Mouse (Mus musculus): ENCODE measurements around the gene Ang.

The Ang gene

DNA sequence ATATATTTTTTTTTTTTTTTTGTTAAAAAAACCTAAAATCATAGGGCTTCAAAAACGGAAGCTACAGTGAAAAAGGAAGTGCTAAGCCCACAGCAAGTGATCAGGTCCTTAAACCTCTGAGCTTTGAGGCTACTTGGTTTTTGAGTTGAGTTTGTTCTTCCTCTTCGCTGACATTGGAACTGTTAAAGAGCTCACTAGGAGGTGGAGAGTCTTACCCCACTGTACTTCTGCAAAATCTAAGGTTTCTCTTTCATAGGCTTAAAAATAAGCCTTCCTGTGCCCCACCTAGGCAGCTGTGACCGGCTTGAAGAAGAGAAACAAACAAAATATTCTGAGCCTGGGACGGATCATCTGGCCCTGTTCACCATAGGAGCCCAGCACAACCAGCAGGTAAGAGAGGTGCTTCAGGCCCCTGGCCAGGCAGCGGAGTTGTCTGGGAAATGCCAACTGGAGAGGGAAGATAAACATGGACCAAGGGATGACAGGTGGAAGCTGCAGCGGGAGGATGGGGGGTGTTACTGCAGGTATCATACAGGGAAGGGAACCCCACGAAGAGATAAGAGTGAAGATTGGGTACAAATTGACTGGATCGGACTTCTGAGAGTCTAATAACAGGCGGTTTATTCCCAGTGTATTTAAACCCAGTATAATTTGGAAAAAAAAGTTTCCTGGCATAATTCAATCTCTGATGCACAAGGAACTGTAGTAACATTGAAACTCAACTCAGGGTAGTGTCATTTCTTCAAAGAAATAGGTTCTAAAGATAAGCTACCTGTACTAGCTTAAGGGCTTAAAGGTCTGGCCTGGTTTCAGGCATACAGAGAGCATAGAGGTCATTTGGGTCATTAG lies 38.0 kb downstream of the Ang start:
- peak in 1 of 2 experiments; percentile 40 for DNase-seq (ENCODE audit: low spot score in 2 of 2)

DNA sequence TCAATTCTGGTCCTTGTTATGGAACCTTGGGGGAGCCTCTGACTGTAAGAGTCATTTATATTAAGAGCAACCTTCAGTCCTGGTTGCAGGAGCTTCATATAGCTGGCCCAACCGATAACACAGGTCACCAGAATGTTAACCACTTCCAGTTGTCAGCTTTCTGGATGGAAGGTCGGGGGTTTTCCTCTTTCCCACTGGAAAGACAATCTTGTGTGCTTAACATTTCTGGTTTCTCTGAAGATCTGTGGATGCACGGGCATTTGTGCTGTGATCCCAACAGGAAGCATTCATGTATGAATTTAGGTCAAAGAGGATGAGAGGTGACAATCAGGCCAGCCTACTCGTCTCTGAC lies 38.6 kb downstream of the Ang start:
- no peak for DNase-seq (ENCODE audit: low spot score in 2 of 2)

DNA sequence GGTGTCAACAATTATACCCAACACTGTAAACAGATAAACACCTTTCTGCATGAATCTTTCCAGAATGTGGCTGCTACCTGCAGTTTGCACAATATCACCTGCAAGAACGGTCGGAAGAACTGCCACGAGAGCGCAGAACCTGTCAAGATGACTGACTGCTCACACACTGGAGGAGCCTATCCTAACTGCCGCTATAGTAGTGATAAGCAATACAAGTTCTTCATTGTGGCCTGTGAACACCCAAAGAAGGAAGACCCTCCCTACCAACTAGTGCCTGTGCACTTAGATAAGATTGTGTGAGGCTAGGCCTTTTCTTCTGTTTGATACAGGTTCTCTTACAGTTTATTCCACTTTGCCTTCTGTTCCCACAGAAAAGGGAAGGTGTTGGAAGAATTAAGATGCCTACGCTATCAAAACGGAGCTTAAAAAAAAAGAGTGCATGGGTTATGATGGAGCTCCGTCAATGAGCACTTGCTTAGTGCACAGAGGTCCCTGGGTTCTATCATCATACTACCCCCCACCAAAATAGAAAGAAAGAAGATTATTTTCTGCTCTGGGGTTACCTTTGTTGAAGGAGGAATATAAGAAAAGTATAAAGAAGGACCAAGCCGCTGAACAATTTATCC lies 39.5 kb downstream of the Ang start:
- DNase-seq (ENCODE audit: low spot score in 2 of 2): no peak

DNA sequence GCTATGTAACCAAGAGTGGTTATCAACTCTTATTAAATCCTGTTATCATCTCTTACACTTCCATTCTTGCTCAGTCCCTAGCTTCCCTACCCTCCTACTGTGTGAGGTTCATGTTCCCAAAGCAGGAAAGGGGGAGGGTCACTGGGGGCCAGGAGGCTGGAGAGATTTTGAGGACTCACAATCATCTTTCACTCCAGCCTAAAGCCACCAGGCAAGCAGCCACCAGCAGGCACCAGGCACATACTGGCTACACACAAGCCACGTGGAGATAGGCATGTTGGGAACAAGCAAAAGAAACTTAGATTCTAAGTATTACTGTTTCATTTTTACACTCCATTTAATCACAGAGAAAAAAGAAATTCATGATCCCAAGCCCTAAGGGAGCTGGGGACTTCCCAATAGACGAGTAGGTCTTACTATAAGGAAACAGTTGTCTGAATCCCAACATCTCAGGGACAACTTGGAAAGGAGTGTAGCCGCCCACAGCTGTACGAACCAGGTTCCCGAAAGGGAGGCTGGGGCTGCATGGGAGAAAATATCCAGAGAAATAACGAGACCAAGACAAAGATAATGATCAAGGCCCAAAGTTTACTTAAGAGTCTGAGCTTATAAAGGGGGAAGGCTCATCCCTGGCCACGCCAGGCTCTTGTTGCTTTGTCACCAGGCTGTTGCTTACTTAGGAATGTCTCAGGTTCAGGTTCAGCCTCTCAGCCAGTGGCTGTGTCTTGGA lies 40.3 kb downstream of the Ang start:
- no peak for DNase-seq (ENCODE audit: low spot score in 2 of 2)

DNA sequence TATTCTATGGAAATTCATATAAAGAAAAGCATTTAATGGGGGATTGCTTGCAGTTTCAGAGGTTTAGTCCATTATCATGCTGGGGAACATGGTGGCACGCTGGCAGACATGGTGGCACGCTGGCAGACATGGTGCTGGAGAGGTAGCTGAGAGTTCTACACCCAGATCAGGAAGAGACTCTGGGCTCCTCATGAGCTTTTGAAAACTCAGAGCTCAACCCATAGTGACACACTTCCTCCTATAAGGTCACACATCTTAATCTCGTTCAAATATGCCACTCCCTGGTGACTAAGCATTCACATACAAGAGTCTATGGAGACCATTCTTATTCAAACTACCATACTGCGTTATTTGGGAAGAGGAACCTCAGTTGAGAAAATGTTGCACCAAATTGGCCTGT lies 41.4 kb downstream of the Ang start:
- no peak for DNase-seq (ENCODE audit: low spot score in 2 of 2)

DNA sequence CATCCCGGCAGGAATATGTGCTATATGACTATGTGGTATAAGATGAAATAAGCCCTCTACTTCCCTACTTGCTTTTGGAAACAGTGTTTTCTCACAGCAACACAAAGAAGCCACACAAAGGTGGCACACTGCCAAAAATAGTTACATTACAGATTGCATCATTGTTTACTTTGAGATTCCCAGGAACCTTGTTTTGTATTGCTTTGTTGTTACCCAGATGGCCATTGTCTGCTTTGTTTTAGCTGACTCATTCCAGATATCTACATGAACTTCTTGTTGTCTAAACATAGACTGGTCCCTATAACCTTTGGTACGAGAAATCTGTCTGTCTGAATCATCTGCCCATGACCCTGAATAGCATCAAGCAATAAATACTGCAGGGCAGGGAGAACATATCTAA lies 49.4 kb downstream of the Ang start:
- DNase-seq (ENCODE audit: low spot score in 2 of 2): no peak

DNA sequence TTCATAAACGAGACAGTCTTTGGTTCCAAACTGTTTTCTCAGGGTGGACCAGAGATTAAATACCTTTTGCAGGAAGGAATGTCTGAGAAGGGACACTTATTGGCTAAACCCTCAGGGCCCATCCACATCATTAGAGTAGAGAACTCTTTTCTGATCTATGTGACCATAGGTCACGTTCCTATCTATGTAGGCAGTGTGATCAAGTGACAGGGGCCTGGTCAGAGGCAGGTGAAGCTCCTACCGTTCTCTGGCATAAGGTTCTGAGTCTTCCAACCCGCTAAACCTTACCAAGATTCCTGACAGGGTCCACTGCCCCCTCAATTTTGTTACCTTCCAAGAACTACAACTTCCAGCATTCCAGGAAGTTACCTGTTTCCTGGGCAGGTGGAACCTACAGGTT lies 51.2 kb downstream of the Ang start:
- DNase-seq (ENCODE audit: low spot score in 2 of 2): no peak

DNA sequence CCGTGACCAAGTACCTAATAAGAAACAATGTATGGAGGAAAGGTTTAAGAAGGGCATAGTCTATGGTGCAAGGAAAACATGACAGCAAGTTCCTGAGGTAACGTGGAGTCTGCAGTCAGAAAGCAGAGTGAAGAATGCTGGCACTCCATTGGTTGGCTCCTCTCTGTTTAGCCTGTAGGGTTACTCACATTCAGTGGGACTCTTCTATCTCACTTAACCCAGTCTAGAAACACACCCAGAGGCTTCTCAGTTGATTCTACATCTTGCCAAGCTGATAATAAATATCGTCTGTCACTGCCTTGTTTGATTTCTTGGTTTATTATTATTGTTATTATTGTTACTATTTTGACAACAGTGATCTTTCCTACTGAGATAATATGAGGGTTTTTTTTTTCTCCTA lies 51.6 kb downstream of the Ang start:
- no peak for DNase-seq (ENCODE audit: low spot score in 2 of 2)

DNA sequence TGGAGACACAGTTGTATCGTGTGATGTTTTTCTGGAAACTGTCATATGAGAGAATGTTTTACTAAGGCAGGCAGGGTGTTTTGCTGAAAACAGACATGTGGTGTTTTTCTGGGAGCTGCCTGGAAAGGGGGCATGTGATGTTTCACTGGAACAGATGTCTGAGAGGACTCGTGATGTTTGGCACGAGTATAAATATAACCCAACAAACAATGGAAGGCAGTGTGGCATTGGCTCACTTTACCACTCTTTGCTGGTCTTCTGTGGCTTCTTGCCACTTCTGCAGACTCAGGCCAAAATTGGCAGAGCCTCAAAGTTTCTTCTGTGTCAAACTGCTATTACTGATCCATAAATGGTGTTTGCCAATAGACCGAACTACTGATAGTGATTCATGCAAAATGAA lies 52.3 kb downstream of the Ang start:
- peak; percentile 14 to 30 for DNase-seq (ENCODE audit: low spot score in 2 of 2)

DNA sequence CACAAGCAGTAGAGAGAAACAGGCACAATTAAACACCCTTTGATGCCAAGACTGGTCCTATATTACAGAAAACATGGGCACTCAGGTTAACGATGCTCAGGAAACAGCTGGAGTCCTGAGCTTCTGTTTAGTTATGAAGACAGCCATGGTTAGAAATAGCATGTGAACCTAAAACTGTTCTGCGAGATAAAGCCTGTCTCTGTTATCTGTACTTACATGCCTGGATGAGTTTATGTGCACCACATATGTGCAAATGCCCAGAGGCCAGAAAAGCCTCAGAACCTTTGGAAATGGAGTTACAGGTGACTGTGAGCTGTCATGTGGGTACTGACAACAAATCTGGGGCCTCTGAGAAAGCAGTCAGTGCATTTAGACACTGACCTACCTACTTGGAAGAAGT lies 53.0 kb downstream of the Ang start:
- DNase-seq (ENCODE audit: low spot score in 2 of 2): no peak

DNA sequence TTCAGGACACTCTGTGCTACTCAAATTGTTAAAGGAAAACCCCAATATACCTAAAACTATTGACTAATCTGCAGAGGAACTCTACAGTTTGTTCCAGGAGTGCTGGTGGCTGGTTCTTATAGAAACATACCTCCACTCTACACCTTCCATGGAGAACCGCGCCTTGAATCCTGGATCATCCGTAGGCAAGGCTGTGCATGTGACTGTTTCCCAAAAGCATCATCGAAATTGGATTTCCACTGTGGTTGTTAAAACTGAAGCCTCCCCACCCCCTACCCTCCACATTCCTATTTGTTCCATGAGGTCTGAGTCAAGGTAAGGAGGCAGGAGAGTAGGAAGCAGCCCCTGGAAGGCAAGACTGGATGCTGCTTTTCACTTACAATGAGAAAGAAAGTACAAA lies 53.5 kb downstream of the Ang start:
- no peak for DNase-seq (ENCODE audit: low spot score in 2 of 2)

DNA sequence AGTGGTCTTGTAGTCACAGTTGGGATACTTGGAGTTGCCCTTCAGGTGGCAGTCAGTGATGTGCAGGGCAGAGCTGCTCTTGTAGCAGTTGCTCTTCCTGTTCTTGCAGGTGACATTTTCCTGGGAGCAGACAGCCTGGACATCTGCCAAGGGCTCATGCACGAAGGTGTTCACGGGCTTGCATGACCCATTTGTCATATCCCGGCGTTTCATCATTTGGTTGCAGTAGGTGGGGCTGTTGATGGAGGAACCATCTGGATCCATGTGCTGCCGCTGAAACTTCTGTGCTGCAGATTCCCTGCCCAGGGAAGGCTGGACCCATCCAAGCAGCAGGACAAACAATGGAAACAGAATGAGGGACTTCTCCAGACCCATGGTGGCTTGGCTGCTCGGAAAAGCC lies 54.6 kb downstream of the Ang start:
- no peak for DNase-seq (ENCODE audit: low spot score in 2 of 2)

DNA sequence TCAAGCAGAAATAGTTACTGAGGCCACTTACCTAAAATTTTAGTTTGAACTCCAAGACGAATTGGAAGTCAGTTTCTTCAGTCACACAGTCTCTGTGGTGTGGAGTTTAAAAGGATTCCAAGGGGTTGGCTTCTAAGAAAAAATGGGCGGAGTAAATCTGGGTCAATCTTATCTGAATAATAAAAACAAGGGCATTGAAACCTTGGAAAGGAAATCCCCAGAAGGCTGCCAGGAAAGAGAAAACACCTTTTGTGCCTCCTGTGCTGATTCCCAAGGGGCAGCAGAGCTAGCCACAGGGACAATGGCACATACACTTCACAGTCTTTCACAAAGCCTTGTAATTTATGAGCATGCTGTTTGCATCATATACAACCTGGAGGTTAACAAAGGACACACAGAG lies 55.7 kb downstream of the Ang start, which contains the start of gene Rnase1:
Gene Rnase1, minus strand, starts transcription at position 101 of the 400 bp plus-strand sequence.
- no peak for DNase-seq (ENCODE audit: low spot score in 2 of 2)

DNA sequence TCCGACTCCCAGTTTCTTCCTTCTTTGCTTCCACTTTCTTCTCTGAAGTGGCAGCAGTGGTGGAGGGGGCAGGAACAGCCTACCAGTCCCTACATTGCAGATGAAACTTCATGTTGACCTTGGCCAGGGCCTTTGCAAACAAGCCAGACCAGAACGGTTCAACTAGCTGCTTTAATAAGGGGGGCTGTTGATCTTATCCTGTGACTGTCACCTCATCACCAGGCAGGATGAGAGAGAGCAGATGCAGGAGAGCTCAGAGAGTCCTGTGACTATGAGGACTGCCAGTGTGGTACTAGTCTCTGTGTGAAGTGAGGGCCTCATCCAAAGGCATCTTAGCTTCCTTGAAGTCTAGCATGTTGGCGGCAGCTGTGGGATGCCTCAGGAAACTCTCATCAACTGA lies 57.1 kb downstream of the Ang start:
- no peak for DNase-seq (ENCODE audit: low spot score in 2 of 2)

DNA sequence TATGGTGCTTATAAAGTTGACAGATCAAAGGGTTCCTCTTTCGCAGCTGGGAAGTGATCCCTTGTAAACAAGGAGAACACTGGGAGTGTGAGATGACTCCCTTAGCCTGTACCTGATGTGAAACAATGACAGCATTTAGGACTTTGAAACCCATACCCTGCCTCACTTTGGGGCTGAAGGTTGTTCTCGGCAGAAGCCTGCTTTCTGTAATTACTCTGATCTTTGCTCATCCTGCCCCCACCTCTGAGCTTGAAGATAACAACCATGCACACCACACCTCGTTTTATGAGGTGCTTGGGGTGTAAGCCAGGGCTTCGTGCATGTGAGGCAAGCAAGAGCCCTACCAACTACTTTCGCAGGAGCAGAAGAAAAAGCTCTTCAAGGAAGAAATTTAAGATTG lies 58.2 kb downstream of the Ang start:
- DNase-seq (ENCODE audit: low spot score in 2 of 2): no peak

DNA sequence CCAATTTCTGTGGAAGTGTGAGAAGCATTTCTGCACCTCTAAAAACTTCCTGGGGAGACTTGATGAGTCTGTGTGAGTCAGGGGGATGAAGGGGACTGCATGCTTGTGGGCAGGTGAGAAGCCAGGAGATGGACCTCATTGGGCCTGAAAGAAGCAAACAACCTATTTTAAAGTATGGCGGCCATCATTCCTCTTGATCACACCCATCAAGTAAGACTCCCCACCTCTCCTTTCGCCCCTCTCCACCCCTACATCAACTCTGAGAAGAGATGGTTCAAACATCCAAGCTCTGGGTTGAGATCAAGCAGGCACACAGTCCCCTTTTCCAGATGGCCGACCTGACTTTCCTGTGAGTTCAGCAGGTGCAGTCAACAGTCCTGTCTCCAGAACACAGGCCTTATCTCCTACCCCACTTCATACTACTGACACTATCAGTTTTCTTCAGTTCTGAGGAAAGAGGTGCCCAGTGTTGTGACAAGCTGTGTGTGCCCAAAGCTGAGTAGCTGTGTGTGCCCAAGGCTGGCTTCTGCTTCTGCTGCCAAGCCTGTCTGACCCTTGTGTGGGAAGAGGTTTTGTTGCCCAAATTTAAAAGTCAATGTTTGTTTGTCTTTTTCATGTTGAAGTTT lies 59.4 kb downstream of the Ang start:
- no peak for DNase-seq (ENCODE audit: low spot score in 2 of 2)

Measured in heart, adult 9 months (tissue).